Mouse (Mus musculus): ENCODE measurements around the gene Gcsam. TPM values are rescaled to one million over a fixed set of nuclear protein-coding genes. Genes with fewer than 3 reads are reported as not detected.

Gene Gcsam
- not detected for total RNA-seq (2021)
- long read RNA-seq, experiment 1, result 0 reads
- long read RNA-seq, experiment 2, result 0 reads

- Histone ChIP-seq H3K4me3 (no peak within 1 kb of the TSS), H3K27ac (no peak within 1 kb of the TSS)
- no peak for DNase-seq (ENCODE audit: low spot score in 2 of 2)
- no peak for TF ChIP-seq CTCF (conservative IDR thresholded peaks at IDR 0.05)
Observed at GRCm38 (mm10) chr16:45610267-45610666, at the start of gene Gcsam. Gene Gcsam (plus strand): TSS chr16:45610380.

GRCm38 (mm10) chr16:45561747-45562146 is 48.4 kb upstream of the Gcsam start:
- no peak for TF ChIP-seq CTCF (conservative IDR thresholded peaks at IDR 0.05)
- Histone ChIP-seq H3K27ac (no peak overlapping the region), H3K4me3 (no peak overlapping the region)
- no peak for DNase-seq (ENCODE audit: low spot score in 2 of 2)

GRCm38 (mm10) chr16:45572307-45572706 is 37.9 kb upstream of the Gcsam start:
- no peak for DNase-seq (ENCODE audit: low spot score in 2 of 2)
- H3K4me3 ChIP-seq, result no peak overlapping the region
- no peak overlapping the region for H3K27ac ChIP-seq
- no peak for TF ChIP-seq CTCF (conservative IDR thresholded peaks at IDR 0.05)

- 0 out of 2 replicates have a peak, but pooled peaks have one; percentile 18 for TF ChIP-seq CTCF (conservative IDR thresholded peaks at IDR 0.05)
- DNase-seq (ENCODE audit: low spot score in 2 of 2), result no peak
- H3K4me3 ChIP-seq, result no peak overlapping the region
- H3K27ac ChIP-seq, result no peak overlapping the region
Observed at GRCm38 (mm10) chr16:45579883-45580282, 30.3 kb upstream of the Gcsam start.

- Histone ChIP-seq H3K4me3 (no peak overlapping the region), H3K27ac (no peak overlapping the region)
- peak; percentile 76 for TF ChIP-seq CTCF (conservative IDR thresholded peaks at IDR 0.05)
- DNase-seq (ENCODE audit: low spot score in 2 of 2), result peak in 1 of 2 experiments; percentile 10
Observed at GRCm38 (mm10) chr16:45582512-45582911, 27.7 kb upstream of the Gcsam start.

GRCm38 (mm10) chr16:45593656-45594055 is 16.5 kb upstream of the Gcsam start:
- Histone ChIP-seq H3K4me3 (no peak overlapping the region), H3K27ac (no peak overlapping the region)
- no peak for TF ChIP-seq CTCF (conservative IDR thresholded peaks at IDR 0.05)

GRCm38 (mm10) chr16:45595494-45595893 is 14.7 kb upstream of the Gcsam start:
- no peak overlapping the region for H3K4me3 ChIP-seq
- TF ChIP-seq CTCF (conservative IDR thresholded peaks at IDR 0.05), result no peak
- DNase-seq (ENCODE audit: low spot score in 2 of 2), result no peak

More at GRCm38 (mm10) chr16:45593656-45594055, 16.5 kb upstream of the Gcsam start:
- no peak for DNase-seq (ENCODE audit: low spot score in 2 of 2)

GRCm38 (mm10) chr16:45608481-45608954 is 1.7 kb upstream of the Gcsam start:
- H3K27ac ChIP-seq, result no peak overlapping the region
- peak; percentile 87 for TF ChIP-seq CTCF (conservative IDR thresholded peaks at IDR 0.05)
- DNase-seq (ENCODE audit: low spot score in 2 of 2), result peak in 1 of 2 experiments; percentile 3
- no peak overlapping the region for H3K4me3 ChIP-seq

More at GRCm38 (mm10) chr16:45595494-45595893, 14.7 kb upstream of the Gcsam start:
- no peak overlapping the region for H3K27ac ChIP-seq

GRCm38 (mm10) chr16:45609300-45609699 is 880 bp upstream of the Gcsam start:
- TF ChIP-seq CTCF (conservative IDR thresholded peaks at IDR 0.05), result peak; percentile 84
- H3K27ac ChIP-seq, result no peak overlapping the region
- no peak overlapping the region for H3K4me3 ChIP-seq
- DNase-seq (ENCODE audit: low spot score in 2 of 2), result no peak

- Histone ChIP-seq H3K4me3 (no peak overlapping the region), H3K27ac (no peak overlapping the region)
- TF ChIP-seq CTCF (conservative IDR thresholded peaks at IDR 0.05), result no peak
- no peak for DNase-seq (ENCODE audit: low spot score in 2 of 2)
Observed at GRCm38 (mm10) chr16:45613247-45613646, 3.1 kb downstream of the Gcsam start.

GRCm38 (mm10) chr16:45615944-45616343 is 5.8 kb downstream of the Gcsam start:
- no peak for TF ChIP-seq CTCF (conservative IDR thresholded peaks at IDR 0.05)
- no peak overlapping the region for H3K27ac ChIP-seq
- H3K4me3 ChIP-seq, result no peak overlapping the region
- no peak for DNase-seq (ENCODE audit: low spot score in 2 of 2)

- no peak overlapping the region for H3K27ac ChIP-seq
- no peak overlapping the region for H3K4me3 ChIP-seq
- no peak for TF ChIP-seq CTCF (conservative IDR thresholded peaks at IDR 0.05)
- DNase-seq (ENCODE audit: low spot score in 2 of 2), result no peak
Observed at GRCm38 (mm10) chr16:45619751-45620375, 9.7 kb downstream of the Gcsam start.

GRCm38 (mm10) chr16:45623230-45623629 is 13.1 kb downstream of the Gcsam start:
- Histone ChIP-seq H3K4me3 (no peak overlapping the region), H3K27ac (no peak overlapping the region)
- DNase-seq (ENCODE audit: low spot score in 2 of 2), result no peak
- TF ChIP-seq CTCF (conservative IDR thresholded peaks at IDR 0.05), result no peak

- no peak for DNase-seq (ENCODE audit: low spot score in 2 of 2)
- TF ChIP-seq CTCF (conservative IDR thresholded peaks at IDR 0.05), result no peak
Observed at GRCm38 (mm10) chr16:45624791-45625190, 14.6 kb downstream of the Gcsam start.

More at GRCm38 (mm10) chr16:45624791-45625190, 14.6 kb downstream of the Gcsam start:
- H3K4me3 ChIP-seq, result no peak overlapping the region
- no peak overlapping the region for H3K27ac ChIP-seq

All from layer of hippocampus, adult 2 months (tissue).